Mouse (Mus musculus) kidney, postnatal 10 days (tissue): ENCODE results near the gene Slamf6.
"Not testable (repeated sequence)": the region's sequence is repeated elsewhere in the genome, so short reads cannot be mapped to it uniquely, and the experiment has no call there.

Experiments used
- DNase-seq: peaks from one replicate; pipeline ENCODE4 v3.0.0; 2021; ENCODE audit warnings: mixed read lengths

The Slamf6 gene

GRCm38 (mm10) chr1:171917305-171918039, at the start of gene Slamf6:
Gene Slamf6, plus strand, starts transcription at chr1:171917515.
- no peak for DNase-seq

GRCm38 (mm10) chr1:171886989-171887388, 30.3 kb upstream of the Slamf6 start:
- DNase-seq, result no peak

- DNase-seq, result not testable (repeated sequence)
Measured at GRCm38 (mm10) chr1:171895364-171895763, 22.0 kb upstream of the Slamf6 start, which contains the start of gene Gm10521. Gene Gm10521, plus strand, starts transcription at chr1:171895664.

GRCm38 (mm10) chr1:171904011-171904410, 13.3 kb upstream of the Slamf6 start:
- DNase-seq, result no peak

- no peak for DNase-seq
Measured at GRCm38 (mm10) chr1:171915638-171916458, 1.5 kb upstream of the Slamf6 start.

- no peak for DNase-seq
Measured at GRCm38 (mm10) chr1:171918136-171918920, 1.0 kb downstream of the Slamf6 start.

GRCm38 (mm10) chr1:171919193-171919592, 1.9 kb downstream of the Slamf6 start:
- no peak for DNase-seq

- no peak for DNase-seq
Measured at GRCm38 (mm10) chr1:171919901-171920510, 2.7 kb downstream of the Slamf6 start.

GRCm38 (mm10) chr1:171920989-171921621, 3.8 kb downstream of the Slamf6 start:
- DNase-seq, result no peak

GRCm38 (mm10) chr1:171921641-171922040, 4.3 kb downstream of the Slamf6 start:
- no peak for DNase-seq

- DNase-seq, result no peak
Measured at GRCm38 (mm10) chr1:171922844-171923243, 5.5 kb downstream of the Slamf6 start.

- DNase-seq, result no peak
Measured at GRCm38 (mm10) chr1:171924900-171925299, 7.6 kb downstream of the Slamf6 start.

- no peak for DNase-seq
Measured at GRCm38 (mm10) chr1:171933851-171934250, 16.5 kb downstream of the Slamf6 start.

GRCm38 (mm10) chr1:171938952-171939948, 21.9 kb downstream of the Slamf6 start:
- DNase-seq, result no peak

- no peak for DNase-seq
Measured at GRCm38 (mm10) chr1:171940626-171941025, 23.3 kb downstream of the Slamf6 start.

- no peak for DNase-seq
Measured at GRCm38 (mm10) chr1:171946447-171946995, 29.2 kb downstream of the Slamf6 start.

- no peak for DNase-seq
Measured at GRCm38 (mm10) chr1:171948161-171948945, 31.0 kb downstream of the Slamf6 start.

- no peak for DNase-seq
Measured at GRCm38 (mm10) chr1:171948946-171949508, 31.7 kb downstream of the Slamf6 start.

- no peak for DNase-seq
Measured at GRCm38 (mm10) chr1:171955071-171955470, 37.8 kb downstream of the Slamf6 start.
